Mouse (Mus musculus) kidney, adult 18-20 months (tissue): ENCODE results near the gene Kank1.
A peak's percentile ranks its signal among the peaks of the same experiment; 100 is the strongest.

Source experiments
- DNase-seq: peaks from one replicate; pipeline ENCODE4 v3.0.0; 2021

Kank1 gene

GRCm38 (mm10) chr19:25253198-25253597 lies 16.4 kb downstream of the Kank1 start:
- no peak for DNase-seq

DNA sequence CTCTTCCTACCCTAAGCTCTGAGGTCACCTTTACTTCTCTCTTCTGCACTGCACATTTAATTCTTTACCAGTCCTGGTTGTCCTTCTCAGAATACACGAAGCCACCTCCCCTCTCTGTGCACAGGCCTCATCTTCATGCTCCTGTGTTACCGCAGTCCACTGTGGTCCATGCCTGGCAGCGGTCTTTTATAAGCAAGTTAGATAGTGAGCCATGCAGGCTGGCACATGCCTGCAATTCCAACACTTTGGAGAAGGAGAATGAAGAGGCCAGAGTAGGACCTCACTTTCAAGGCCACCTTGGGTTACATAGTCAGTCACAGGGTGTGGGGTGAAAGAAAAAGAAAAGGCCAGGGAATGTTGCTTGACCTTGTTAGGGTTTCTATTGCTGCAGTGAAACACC lies 16.9 kb downstream of the Kank1 start:
- DNase-seq = no peak

DNA sequence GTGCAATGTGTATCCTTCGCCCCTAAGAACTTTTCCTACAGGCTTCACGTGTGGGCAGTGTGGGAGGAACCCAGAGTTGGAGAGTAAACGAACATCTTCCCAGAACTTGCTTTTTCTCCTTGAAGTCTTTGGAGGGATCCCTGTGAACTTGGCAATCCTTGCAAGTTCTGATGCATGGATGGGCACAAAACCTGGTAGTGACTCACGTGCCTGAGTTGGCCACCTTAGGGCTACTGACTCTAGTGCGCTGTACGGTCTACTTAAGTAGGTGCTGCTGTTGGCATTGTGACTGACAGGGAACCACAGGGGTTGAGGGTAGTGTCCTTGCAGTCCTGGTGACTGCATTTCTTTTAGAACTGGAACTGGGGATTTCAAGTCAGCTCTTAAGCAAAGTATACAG lies 21.5 kb downstream of the Kank1 start:
- DNase-seq = no peak

- DNase-seq = no peak
These were observed 29.4 kb downstream of the Kank1 start for GRCm38 (mm10) chr19:25266181-25266580.

DNA sequence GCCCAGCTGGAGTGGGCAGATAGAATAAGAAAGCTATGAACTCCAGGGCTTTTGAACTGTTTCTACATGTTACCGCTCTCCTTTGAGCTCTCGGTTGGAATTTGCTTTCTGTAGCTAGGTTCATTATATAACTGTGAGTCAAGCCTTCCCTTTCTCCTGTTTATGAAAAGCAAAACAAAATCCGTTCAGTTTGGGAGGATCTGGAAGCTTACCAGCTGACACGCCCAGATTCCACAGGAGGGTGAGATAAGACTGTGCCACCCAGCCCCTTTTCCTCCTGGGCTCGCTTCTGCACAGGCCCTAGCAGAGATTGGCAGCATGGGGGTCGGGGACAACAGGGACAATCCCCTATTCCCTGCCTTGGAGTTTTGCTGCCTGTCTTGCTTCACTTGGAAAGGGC lies 30.5 kb downstream of the Kank1 start:
- no peak for DNase-seq

DNA sequence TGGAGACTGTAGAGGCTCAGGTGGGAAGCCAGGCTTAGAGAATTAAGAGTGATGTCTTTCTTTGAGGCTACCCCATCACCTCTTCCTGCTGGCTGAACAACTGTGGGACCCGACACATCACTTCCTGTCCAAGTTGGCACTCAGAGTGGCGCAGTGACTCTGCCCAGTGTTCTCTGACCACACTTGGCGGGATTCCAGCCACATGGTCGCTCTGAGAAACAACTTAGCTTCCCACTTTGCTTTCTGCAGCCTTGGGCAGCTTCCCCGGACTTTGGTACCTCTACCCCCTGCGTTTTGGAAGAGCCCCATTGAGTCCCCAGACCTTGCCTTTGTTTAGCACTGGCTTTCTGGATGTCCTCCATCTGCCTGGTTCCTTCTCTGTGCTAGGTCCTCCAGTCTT lies 31.8 kb downstream of the Kank1 start:
- DNase-seq = peak; percentile 84

DNA sequence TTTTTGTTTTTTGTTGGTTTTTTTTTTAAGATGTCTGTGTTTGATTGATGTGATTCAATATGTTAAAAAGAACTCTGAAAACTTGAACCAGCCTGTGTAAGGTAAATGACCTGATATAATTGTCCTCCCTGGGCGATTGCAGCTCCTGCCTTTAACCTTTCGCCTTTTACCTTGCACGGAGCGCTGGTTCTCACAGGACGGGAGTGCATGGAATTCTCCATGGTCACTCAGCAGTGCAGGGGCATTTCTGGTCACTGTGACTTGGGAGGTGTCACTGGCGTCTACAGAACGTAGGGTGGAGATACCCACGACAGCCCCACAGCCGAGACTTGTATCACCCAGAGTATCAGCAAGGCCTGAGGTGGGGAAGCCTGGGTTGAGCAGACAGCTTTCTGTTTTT lies 34.8 kb downstream of the Kank1 start:
- DNase-seq = peak; percentile 38

DNA sequence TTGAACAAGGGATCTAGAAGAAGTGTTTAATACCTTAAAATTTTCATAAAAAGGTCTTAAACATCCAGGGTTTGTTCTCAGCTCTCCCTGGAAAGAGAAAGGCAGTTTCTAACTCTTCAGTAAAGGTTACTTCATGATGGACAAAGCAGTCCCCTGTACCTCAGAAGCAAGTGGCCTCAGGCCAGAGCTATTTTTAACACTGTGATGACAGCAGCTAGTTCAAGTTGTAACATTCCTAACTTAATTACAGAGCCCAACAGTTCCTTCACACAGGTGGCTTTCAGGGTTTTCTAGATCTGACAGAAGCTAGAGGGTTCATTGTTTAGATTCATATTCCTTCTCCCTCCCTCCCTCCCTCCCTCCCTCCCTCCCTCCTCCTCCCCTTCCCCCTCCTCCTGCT lies 36.4 kb downstream of the Kank1 start:
- DNase-seq = no peak

- no peak for DNase-seq
These were observed 40.0 kb downstream of the Kank1 start for GRCm38 (mm10) chr19:25276600-25277395.

DNA sequence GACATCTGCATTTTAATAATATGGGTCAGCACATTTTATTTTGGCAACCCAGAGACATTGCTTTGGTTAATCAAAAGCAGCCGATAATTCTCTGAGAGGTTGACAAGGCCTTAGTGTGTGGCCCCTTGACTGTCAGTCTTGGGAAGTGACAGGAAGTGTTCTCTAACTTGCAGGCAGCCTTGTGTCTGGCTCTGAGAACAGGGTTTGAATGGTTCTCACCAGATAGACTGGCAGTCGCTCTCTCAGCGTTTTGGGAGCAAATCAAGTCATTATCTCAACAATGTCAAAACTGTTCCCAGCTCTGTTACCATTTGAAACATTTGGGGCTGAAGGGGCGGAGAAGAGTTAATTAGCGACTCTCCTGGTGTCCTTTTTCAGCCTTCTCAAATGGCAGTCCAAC lies 41.0 kb downstream of the Kank1 start:
- no peak for DNase-seq

DNA sequence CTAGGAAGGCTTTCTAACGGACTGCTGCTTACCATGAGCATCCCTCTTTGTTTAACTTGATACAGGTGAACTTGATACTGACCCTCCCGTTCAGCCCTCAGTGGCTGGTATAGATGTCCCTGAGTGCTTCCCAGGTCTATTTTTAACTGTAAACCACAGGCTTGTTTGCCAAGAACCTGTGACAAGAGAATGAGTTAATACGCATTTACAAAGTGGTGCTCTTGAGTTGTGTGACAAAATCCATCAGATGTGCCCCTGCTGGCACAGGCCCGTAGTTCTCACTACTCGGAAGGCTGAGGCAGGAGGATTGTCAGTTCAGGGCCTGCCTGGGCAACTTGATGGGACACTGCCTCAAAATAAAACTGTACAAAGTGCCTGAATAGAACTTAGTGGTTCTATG lies 42.8 kb downstream of the Kank1 start:
- no peak for DNase-seq

DNA sequence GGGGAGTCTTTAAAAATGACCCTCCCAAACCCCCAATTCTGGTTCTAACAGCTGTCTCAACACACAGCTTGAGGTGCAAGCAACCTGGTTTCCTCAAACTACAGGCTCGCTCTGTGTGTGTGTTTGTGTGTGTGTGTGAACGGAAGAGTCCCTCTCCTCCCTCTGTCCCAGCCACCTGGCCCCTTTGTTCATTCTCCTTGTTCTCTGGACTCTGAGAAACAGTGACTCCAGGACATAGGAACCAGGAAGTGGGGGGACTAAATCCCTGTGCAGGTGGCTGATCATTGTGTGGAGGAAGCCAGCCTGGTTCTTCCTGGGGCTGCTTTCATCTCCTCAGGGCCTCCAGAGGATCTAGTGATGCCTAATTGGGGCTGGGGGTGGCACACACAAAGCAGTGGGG lies 46.9 kb downstream of the Kank1 start:
- DNase-seq = no peak

- DNase-seq = peak; percentile 78
These were observed 49.2 kb downstream of the Kank1 start for GRCm38 (mm10) chr19:25285756-25286538.

DNA sequence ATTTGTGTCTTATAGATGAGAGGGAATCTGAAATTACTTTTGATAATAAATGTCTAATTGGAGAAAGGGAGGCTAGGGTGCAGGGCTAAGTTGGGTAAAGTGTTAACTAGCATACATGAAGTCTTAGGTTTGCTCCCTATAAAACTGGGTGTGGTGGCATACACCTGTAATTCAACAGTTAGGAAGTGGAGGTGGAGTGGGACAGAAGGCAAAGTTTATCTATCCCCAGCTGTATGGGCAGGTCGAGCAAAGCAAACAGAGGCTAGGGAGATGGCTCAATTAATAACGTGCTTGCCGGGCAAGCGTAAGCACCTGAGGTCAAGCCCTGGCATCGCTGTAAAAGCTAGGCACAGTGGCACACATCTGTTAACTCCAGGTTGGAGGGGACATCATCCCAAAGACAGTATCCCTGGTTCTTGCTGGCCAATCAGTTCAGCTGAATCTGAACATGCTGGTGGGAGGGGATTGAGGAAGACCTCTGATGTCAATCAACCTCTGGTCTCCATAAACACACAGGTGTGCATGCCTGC lies 54.3 kb downstream of the Kank1 start:
- no peak for DNase-seq

GRCm38 (mm10) chr19:25295207-25295606 lies 58.4 kb downstream of the Kank1 start:
- DNase-seq = peak; percentile 43

DNA sequence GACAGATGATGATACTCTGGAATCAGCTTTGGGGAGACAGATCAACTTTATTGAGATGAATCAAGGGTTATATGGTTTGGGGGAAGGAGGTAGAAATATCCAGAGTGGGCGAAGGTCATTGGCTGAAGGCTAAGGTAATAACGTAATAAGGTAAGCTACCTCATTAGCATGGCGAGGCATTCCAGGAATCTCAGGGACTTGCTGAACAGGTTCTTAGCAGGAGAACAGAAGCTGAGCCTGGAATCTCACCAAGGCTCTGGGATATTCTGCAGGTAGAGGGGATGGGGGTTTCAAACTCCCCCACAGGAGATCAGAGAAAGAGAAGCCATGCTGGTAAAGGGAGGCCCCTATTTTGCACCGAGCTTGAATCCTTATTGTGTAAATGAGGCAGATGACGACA lies 60.5 kb downstream of the Kank1 start:
- DNase-seq = peak; percentile 55

- no peak for DNase-seq
These were observed 63.3 kb downstream of the Kank1 start for GRCm38 (mm10) chr19:25299852-25300670.

DNA sequence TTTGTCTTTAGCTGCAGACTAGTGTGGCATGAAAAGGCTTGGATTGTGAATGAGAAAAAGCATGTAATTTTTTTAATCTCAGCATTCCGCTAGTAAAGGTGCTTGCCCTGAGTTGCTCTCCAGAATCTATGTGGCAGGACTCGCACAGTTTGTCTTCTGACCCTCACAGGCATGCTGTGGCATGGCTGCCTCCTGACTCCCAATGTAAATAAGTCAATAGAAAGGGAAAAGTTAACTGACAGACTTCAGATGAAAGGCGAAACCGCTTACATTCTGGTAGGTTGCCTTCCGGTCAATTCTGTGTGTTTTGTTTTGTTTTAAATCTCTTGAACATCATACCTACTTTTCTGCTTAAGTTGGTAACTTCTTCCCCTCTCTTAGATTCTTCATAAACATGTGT lies 64.4 kb downstream of the Kank1 start:
- DNase-seq = no peak

DNA sequence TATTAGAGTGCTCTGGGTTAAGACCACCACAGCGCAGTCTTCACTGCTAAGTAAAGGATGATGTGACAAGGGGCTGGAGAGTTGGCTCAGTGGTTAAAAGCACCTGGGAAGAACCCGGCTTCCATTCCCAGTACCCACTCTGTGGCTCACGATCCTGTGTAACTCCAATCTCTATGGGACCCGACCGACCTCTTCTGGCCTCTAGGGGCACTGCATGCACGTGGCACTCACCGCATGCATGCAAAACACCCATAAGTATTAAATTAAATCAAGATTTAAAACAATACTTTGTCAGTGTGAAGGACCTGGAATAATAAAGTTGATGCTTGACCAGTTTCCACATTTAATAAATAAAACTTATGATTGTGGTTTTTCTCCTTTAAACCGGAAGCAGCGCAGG lies 69.5 kb downstream of the Kank1 start:
- DNase-seq = no peak

DNA sequence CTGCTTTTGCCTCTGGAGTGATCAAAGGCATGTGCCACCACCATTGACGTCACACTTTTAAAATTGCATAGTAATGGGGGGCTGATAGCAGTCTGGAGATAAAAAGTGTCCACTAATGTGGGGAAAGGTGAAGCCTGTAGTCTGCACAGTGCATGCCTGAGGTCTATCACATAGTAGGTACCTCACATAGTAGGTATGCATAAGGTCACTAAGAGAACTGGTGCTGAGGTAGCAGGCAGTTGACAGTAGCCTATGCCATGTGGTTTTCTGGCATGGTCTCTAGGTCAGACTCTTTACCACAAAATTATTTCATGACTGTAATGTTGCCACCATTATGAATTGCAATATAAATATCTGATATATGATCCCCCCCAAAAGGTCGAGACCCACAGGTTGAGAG lies 71.4 kb downstream of the Kank1 start:
- DNase-seq = no peak

DNA sequence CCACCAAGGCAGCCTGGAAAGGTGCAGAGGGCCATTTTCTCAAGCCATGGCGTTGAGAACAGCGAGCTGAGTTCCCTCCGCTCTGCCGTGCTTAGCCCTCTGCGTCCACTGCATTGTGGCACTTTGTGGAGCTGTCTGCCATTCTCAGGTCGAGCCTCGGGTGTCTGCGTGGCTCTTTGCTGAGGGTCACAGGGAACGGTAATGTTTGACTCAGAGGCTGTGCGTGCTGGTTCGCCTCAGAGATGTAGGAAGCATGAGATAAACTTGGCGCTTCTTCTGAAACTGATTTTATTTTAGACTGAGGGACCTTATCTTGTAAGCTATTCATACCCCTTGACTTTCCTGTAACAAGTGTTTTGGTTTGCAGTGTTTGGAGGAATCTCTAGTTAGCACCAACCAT lies 72.0 kb downstream of the Kank1 start:
- DNase-seq = no peak

GRCm38 (mm10) chr19:25310989-25311388 lies 74.2 kb downstream of the Kank1 start:
- DNase-seq = no peak

DNA sequence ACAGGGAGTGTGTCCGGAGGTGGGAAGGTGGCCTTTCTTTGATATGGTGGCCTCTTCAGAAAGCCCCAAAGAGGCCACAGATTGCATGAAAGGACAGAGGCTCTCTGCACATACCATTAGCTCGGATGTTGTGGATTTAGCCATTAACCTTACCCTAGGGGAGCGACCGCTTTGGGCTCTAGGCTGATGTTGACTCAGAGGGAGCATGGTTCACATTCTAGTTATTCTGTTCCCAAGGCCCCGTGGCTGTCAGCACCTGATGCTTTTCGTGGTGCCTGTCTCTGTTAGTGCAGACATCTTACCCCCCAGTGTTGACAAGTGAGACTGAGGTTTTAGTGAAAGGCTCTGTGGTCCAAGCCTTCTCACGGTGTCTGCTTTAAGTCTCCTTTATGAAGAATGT lies 74.9 kb downstream of the Kank1 start:
- DNase-seq = no peak
